Mouse (Mus musculus): ENCODE measurements around the gene Soga3. TPM values are rescaled to one million over a fixed set of nuclear protein-coding genes. Genes with fewer than 3 reads are reported as not detected.

The Soga3 gene
- total RNA-seq, 4 experiments from 2014 or later = 0.47 TPM; not detected in 3

- peak; percentile 16 for DNase-seq (ENCODE audit: low spot score)
These were observed 63.1 kb downstream of the Soga3 start for GRCm38 (mm10) chr10:29206730-29207129.

GRCm38 (mm10) chr10:29208735-29209134 lies 65.1 kb downstream of the Soga3 start:
- no peak for DNase-seq (ENCODE audit: low spot score)

GRCm38 (mm10) chr10:29211453-29211852 lies 67.8 kb downstream of the Soga3 start, which contains the start of gene 9330159F19Rik:
TSS of gene 9330159F19Rik (plus strand) at chr10:29211606.
- DNase-seq (ENCODE audit: low spot score) = peak; percentile 35

DNA sequence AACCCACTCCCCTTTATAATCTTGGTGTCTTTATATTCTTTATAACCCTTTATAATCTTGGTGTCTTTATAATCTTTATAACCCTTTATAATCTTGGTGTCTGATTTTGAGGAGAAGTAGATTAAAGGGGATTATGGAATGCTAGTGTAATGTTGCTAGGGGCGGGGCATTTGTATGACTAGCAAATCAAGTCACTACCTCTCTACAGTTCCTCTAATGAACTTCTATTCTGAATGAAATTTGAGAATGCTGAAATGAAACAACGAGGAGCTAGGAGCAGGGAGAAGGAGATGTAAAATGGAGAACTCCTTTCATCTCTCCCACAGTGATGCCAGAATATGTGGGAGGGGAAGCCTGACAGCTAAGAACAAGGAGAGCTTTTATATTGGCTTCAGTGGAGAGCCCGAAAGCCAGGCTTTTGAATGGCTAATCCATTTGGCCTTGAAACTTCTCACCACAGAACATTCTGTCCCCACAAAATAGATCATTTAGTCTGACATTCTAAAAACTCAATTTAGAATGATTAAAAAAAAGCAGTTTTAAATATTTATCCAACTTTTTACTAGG lies 70.0 kb downstream of the Soga3 start:
- peak; percentile 41 for DNase-seq (ENCODE audit: low spot score)

DNA sequence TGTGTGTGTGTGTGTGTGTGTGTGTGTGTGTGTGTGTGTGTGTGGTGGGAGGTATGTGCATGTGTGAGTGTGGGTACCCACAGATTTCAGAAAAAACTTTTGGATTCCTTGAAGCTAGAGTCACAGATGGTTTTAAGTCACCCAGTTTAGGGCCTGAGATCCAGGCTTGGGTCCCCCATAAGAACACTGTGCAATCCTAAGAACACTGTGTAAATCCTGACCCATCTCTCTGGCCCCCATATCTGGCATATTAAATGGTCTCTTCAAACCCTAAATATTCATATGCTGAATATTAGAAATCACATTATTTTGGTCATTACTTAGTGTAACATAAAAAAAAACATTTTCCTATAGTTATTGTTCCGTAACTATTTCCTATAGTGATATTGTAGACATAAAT lies 73.3 kb downstream of the Soga3 start:
- no peak for DNase-seq (ENCODE audit: low spot score)

GRCm38 (mm10) chr10:29217451-29217850 lies 73.8 kb downstream of the Soga3 start:
- DNase-seq (ENCODE audit: low spot score) = no peak

DNA sequence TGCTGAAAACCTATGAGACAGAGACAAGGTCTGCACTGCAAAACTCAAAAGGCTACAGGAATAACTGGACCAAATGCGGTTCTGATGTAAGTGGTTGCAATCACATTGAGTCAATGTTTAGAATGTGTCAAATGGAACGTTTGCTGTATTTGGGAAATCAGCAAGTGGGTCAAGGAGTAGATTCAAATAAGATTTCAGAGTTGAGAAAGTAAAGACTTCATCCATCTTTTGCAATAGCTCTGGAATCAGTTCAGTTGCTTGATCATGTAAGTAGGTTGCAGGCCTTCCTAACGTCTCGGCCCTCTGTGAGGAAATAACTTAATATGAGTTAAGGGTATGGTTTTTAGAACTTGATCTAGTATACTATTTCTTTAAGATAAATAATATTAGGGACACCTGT lies 81.7 kb downstream of the Soga3 start:
- no peak for DNase-seq (ENCODE audit: low spot score)

DNA sequence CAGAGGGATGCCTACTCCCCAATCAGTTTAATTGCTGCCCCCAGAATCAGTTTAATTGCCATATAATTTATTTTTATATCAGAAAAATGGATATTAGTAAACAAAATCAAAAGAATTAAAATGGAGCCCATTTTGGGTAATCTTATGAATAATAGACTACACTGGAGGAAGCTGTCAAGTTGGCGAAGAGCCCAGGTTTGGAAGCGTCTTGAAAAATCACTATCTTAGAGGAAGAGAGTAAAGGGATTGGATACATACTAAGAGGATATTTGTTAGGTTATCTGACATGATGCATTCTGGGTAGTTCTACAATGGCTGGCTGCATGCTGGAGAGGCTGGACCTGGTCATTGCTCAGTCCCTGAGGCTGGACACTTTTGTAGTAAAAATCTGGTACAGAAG lies 87.6 kb downstream of the Soga3 start:
- DNase-seq (ENCODE audit: low spot score) = no peak

Other genes starting within 250 kb of the Soga3 start
- gene 2310057J18Rik, start 157.5 kb upstream of the Soga3 start, total RNA-seq (2022) = not detected
- gene Gm49353, start 55.1 kb downstream of the Soga3 start, total RNA-seq (2022) = not detected
- gene 9330159F19Rik, start 67.8 kb downstream of the Soga3 start, total RNA-seq (2022) = under 1 TPM; 0.08 to 0.53 (median 0.29) TPM
- gene Echdc1, start 169.3 kb downstream of the Soga3 start, total RNA-seq (2022) = 10 to 100 TPM; 37.3 to 44.3 (median 40.4) TPM
- gene Rnf146, start 218.6 kb downstream of the Soga3 start, total RNA-seq (2022) = 10 to 100 TPM; 51.1 to 55.8 (median 53.2) TPM

All from heart, adult 8-10 months (tissue).